Mouse (Mus musculus) forebrain, embryonic 14.5 days (tissue): ENCODE data around the gene Sfxn5. TPM values are rescaled to one million over a fixed set of nuclear protein-coding genes. Genes with fewer than 3 reads are reported as not detected.

ENCODE experiments used
- ATAC-seq: fragments of 200-750 bp; cut with Nextera tagmentation; 2 replicates; pipeline ENCODE4 v1.8.0; 2017; ENCODE audit warnings: mild to moderate bottlenecking, moderate library complexity
- DNase-seq: peaks from one replicate; pipeline ENCODE4 v3.0.0-alpha.2; 2015; ENCODE audit warnings: low spot score
- H3K27ac ChIP-seq: fragments of 300-500 bp; sonication (generic); 2 replicates; pipeline ENCODE4 v1.5.1; 2014; ENCODE audit warnings: low read depth, mild to moderate bottlenecking, control low read depth, low read length, moderate library complexity
- H3K27me3 ChIP-seq: fragments of 300-500 bp; sonication (generic); replicated peaks from 2 replicates; pipeline ENCODE4 v1.6.1; 2014; ENCODE audit warnings: low read length, control low read depth, mixed read lengths; ENCODE audit not compliant: control insufficient read depth, insufficient read depth
- H3K36me3 ChIP-seq: fragments of 300-500 bp; sonication (generic); 2 replicates; pipeline ENCODE4 v1.6.1; 2014; ENCODE audit warnings: low read length, control low read depth; ENCODE audit not compliant: control insufficient read depth, insufficient read depth
- H3K4me1 ChIP-seq: fragments of 300-500 bp; sonication (generic); 2 replicates; pipeline ENCODE4 v1.6.1; 2014; ENCODE audit warnings: antibody characterized with exemption, low read length, control low read depth; ENCODE audit not compliant: control insufficient read depth, insufficient read depth
- H3K4me2 ChIP-seq: fragments of 300-500 bp; sonication (generic); 2 replicates; pipeline ENCODE4 v1.6.1; 2014; ENCODE audit warnings: mild to moderate bottlenecking, control low read depth, low read length
- H3K4me3 ChIP-seq: fragments of 300-500 bp; sonication (generic); 2 replicates; pipeline ENCODE4 v1.5.1; 2014; ENCODE audit warnings: low read depth, low read length, control low read depth
- H3K9ac ChIP-seq: fragments of 300-500 bp; sonication (generic); 2 replicates; pipeline ENCODE4 v1.6.1; 2014; ENCODE audit warnings: mild to moderate bottlenecking, low read length, control low read depth, moderate library complexity
- H3K9me3 ChIP-seq: fragments of 300-500 bp; sonication (generic); replicated peaks from 2 replicates; pipeline ENCODE4 v1.6.1; 2016; ENCODE audit warnings: low read length, control low read depth, mixed read lengths; ENCODE audit not compliant: control insufficient read depth
- WGBS: fragments of 180-500 bp; shearing (Covaris S2); extraction: QIAGEN DNeasy Blood & Tissue Kit; methylation state at CpG from one replicate; pipeline ENCODE4 v1.1.7; 2014; 5-methylcytosine and 5-hydroxymethylcytosine counted together
- polyA plus RNA-seq: library from polyadenylated mRNA; unstranded; fragments of >200 nt; fragmentation: Nextera tagmentation; extraction: Ambion mirVana; gene quantifications from 2 replicates; pipeline ENCODE4 v1.2.1, GENCODE M21; 2014

Sfxn5 gene
- polyA plus RNA-seq, result 15.2 and 15.7 TPM in 2 replicates

GRCm38 (mm10) chr6:85333000-85333669 lies at the start of gene Sfxn5:
Gene Sfxn5 (minus strand): TSS chr6:85333422.
- H3K4me3 ChIP-seq, result peak within 1 kb of the TSS; percentile 69
- peak within 1 kb of the TSS; percentile 73 for H3K9ac ChIP-seq
- H3K4me2 ChIP-seq, result peak within 1 kb of the TSS; percentile 89
- ATAC-seq (peak; percentile 98), DNase-seq (peak; percentile 97)
- no peaks in the 10 kb centered on the region for H3K9me3 ChIP-seq
- peaks cover 4% of the 10 kb centered on the region; the same call in 1 of the 2 replicates for H3K36me3 ChIP-seq
- H3K27me3 ChIP-seq, result no peaks in the 10 kb centered on the region
- peak within 1 kb of the TSS; percentile 93 for H3K27ac ChIP-seq
- 0 out of 2 replicates have a peak, but pooled peaks cover 6% of the 10 kb centered on the region for H3K4me1 ChIP-seq
- under 1% methylated on average over 49 of the region's 49 CpGs for WGBS

- ATAC-seq, result no peak
- DNase-seq, result no peak
- H3K4me1 ChIP-seq, result no peaks in the 10 kb centered on the region; the same call in 1 of the 2 replicates
- no peaks in the 10 kb centered on the region for H3K27me3 ChIP-seq
- no peak overlapping the region for H3K27ac ChIP-seq
- H3K36me3 ChIP-seq, result no peaks in the 10 kb centered on the region
- WGBS, result 83% methylated on average over 2 of the region's 2 CpGs
- H3K9me3 ChIP-seq, result no peaks in the 10 kb centered on the region
- H3K4me2 ChIP-seq, result no peak overlapping the region
- no peak overlapping the region for H3K4me3 ChIP-seq
- H3K9ac ChIP-seq, result no peak overlapping the region
These were observed 49.6 kb upstream of the Sfxn5 start for GRCm38 (mm10) chr6:85382791-85383190.

DNA sequence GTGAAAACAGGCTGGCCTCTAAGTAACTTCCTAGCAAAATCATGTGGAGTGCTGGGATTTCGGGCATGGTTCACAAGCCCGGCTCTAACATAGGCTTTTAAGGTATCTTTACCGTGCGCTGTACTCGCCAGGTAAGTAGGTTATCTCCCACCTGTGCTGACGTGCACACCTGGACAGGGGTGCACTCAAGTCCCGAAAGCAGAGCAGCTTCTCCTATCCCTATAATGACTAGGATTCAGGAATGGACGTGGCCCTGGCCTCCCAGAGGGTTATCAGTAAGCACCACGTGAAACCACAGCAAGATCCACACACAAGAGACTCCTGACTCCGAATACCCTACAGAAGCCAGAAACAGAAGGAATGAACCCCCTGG lies 48.4 kb upstream of the Sfxn5 start:
- no peaks in the 10 kb centered on the region for H3K9me3 ChIP-seq
- no peak overlapping the region for H3K4me3 ChIP-seq
- no peaks in the 10 kb centered on the region for H3K27me3 ChIP-seq
- WGBS, result 82% methylated on average over 10 of the region's 10 CpGs
- H3K4me1 ChIP-seq, result no peaks in the 10 kb centered on the region; the same call in 1 of the 2 replicates
- DNase-seq (no peak), ATAC-seq (no peak)
- no peak overlapping the region for H3K4me2 ChIP-seq
- no peak overlapping the region for H3K9ac ChIP-seq
- H3K27ac ChIP-seq, result no peak overlapping the region
- H3K36me3 ChIP-seq, result no peaks in the 10 kb centered on the region

- H3K27ac ChIP-seq, result no peak overlapping the region
- no peak overlapping the region for H3K4me3 ChIP-seq
- no peaks in the 10 kb centered on the region for H3K9me3 ChIP-seq
- no peaks in the 10 kb centered on the region for H3K27me3 ChIP-seq
- ATAC-seq, result no peak; the same call in 1 of the 2 replicates
- no peaks in the 10 kb centered on the region; the same call in 1 of the 2 replicates for H3K4me1 ChIP-seq
- no peak overlapping the region for H3K9ac ChIP-seq
- peak; percentile 8 for DNase-seq
- H3K36me3 ChIP-seq, result no peaks in the 10 kb centered on the region
- H3K4me2 ChIP-seq, result 0 out of 2 replicates have a peak overlapping the region, but pooled peaks have one; percentile 18
- 20% methylated on average over 17 of the region's 17 CpGs for WGBS
These were observed 47.9 kb upstream of the Sfxn5 start for GRCm38 (mm10) chr6:85380901-85381647.

DNA sequence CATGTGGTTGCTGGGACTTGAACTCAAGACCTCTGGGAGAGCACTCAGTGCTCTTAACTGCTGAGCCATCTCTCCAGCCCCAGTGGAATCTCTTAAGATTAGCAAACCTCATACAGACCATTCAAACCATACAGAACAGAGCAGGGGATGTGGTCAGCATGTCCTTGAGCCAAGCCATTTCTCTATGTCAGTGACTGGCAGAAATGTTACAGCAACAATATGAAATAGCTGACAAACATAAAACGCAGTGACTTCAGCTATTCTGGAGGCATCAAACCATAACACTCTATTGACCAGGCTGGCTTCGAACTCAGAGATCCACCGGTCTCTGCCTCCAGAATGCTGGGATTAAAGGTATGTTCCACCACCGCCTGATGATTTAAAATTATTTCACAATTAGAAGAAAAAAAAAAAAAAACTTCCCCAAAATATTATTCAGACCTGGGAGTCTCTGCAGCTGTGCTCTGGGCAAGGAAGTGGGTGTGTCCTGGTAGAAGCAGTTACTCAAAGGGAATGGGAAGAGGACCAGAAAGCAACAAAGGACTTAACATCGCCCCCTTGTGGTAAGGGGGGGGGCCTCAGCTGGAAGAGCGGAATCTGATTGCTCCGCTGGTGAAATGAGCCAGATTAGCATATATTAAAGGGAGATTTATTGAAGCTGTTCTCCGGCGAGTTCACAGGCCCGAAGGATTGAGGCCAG lies 47.1 kb upstream of the Sfxn5 start:
- DNase-seq (peak; percentile 90), ATAC-seq (peak; percentile 92)
- H3K9me3 ChIP-seq, result no peaks in the 10 kb centered on the region
- 0 out of 2 replicates have a peak overlapping the region, but pooled peaks have one; percentile 18 for H3K4me2 ChIP-seq
- H3K9ac ChIP-seq, result no peak overlapping the region
- no peak overlapping the region for H3K4me3 ChIP-seq
- no peaks in the 10 kb centered on the region for H3K27me3 ChIP-seq
- WGBS, result 29% methylated on average over 10 of the region's 10 CpGs
- no peaks in the 10 kb centered on the region; the same call in 1 of the 2 replicates for H3K4me1 ChIP-seq
- no peaks in the 10 kb centered on the region for H3K36me3 ChIP-seq
- no peak overlapping the region for H3K27ac ChIP-seq

DNA sequence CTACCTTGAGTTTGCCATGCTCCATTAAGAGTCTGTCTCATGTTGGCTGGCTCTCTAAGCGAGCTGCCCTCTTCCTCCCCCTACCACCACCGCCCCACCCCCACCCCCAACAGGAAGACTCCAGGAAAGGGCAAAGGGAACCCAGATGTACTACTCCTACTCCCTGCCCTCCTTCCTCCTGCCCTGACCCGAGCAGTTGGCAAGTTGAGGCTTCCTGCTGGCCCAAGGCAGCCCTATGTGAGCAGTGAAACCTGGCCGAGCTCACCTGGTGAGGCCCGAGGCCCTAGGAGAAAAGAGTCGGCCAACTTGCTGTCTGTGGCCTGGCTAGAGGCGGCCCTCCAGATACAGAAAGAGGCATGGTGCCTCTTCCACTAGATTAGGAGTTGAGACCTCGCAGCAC lies 45.4 kb upstream of the Sfxn5 start:
- Histone ChIP-seq H3K27me3 (no peaks in the 10 kb centered on the region), H3K9ac (no peak overlapping the region), H3K9me3 (no peaks in the 10 kb centered on the region), H3K4me3 (no peak overlapping the region), H3K4me2 (no peak overlapping the region), H3K36me3 (no peaks in the 10 kb centered on the region), H3K27ac (no peak overlapping the region), H3K4me1 (peaks cover 5% of the 10 kb centered on the region)
- WGBS, result 53% methylated on average over 8 of the region's 8 CpGs
- no peak for DNase-seq
- ATAC-seq, result no peak

- ATAC-seq, result no peak
- Histone ChIP-seq H3K4me1 (peaks cover 12% of the 10 kb centered on the region), H3K27ac (no peak overlapping the region), H3K4me3 (no peak overlapping the region), H3K27me3 (no peaks in the 10 kb centered on the region), H3K9ac (no peak overlapping the region), H3K36me3 (no peaks in the 10 kb centered on the region), H3K9me3 (no peaks in the 10 kb centered on the region), H3K4me2 (no peak overlapping the region)
- DNase-seq, result no peak
- 61% methylated on average over 5 of the region's 5 CpGs for WGBS
These were observed 44.7 kb upstream of the Sfxn5 start for GRCm38 (mm10) chr6:85377876-85378275.

- WGBS, result 88% methylated on average over 4 of the region's 4 CpGs
- peaks cover 18% of the 10 kb centered on the region for H3K4me1 ChIP-seq
- ATAC-seq (no peak), DNase-seq (no peak)
- no peaks in the 10 kb centered on the region for H3K9me3 ChIP-seq
- no peak overlapping the region for H3K9ac ChIP-seq
- H3K4me3 ChIP-seq, result no peak overlapping the region
- H3K27me3 ChIP-seq, result no peaks in the 10 kb centered on the region
- no peak overlapping the region for H3K27ac ChIP-seq
- H3K4me2 ChIP-seq, result no peak overlapping the region
- H3K36me3 ChIP-seq, result no peaks in the 10 kb centered on the region
These were observed 44.0 kb upstream of the Sfxn5 start for GRCm38 (mm10) chr6:85377066-85377734.
